Mouse (Mus musculus): ENCODE measurements around the gene Atp1a4.

DNA sequence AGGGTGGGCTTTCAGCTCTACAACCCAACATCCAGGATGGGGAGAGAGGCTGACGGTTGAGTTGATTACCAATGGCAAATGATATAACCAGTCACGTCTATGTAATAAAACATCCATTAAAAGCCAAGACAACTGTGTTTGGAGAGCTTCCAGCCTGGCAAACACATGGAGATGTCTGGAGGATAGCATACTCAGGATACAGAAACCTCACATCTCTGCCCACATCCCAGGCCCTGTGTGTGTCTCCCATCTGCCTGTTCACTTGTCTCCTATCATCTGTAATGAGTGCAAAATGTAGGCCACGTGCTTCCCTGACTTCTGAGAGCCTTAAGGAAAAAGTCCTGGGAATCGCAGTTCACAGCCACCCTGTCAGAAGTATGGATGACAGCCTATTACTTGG lies 11.0 kb downstream of the Atp1a4 start:
- no peak for TF ChIP-seq CTCF (IDR thresholded peaks at IDR 0.05; ENCODE audit: control insufficient read depth, insufficient read depth, low read length)
- no peak for TF ChIP-seq POLR2A (IDR thresholded peaks at IDR 0.05; ENCODE audit: borderline replicate concordance, control insufficient read depth, low read depth, low read length)

Data from bone marrow, adult 2 months (tissue).